Mouse (Mus musculus) kidney, embryonic 16.5 days (tissue): ENCODE results near the gene Leng8. TPM values are rescaled to one million over a fixed set of nuclear protein-coding genes. Genes with fewer than 3 reads are reported as not detected.

Experiments
- polyA plus RNA-seq: library from polyadenylated mRNA; unstranded; fragments of >200 nt; fragmentation: Nextera tagmentation; extraction: Ambion mirVana; gene quantifications from 2 replicates; pipeline ENCODE4 v1.2.1, GENCODE M21; 2015

The Leng8 gene
- polyA plus RNA-seq, 1 experiment from 2014 or later, result 59.7 TPM

Other genes with a start within 250 kb of the Leng8 start
- 0.09 and 0.14 TPM in 2 replicates for gene Gm14548, start 238.9 kb upstream of the Leng8 start, polyA plus RNA-seq
- gene Lilra6, start 221.5 kb upstream of the Leng8 start, polyA plus RNA-seq, result 0.13 and 0.19 TPM in 2 replicates
- 0.90 and 1.4 TPM in 2 replicates for gene Lair1, start 73.8 kb upstream of the Leng8 start, polyA plus RNA-seq
- 2.4 and 2.7 TPM in 2 replicates for gene Ttyh1, start 17.6 kb upstream of the Leng8 start, polyA plus RNA-seq
- gene Leng9, start 13.3 kb downstream of the Leng8 start, polyA plus RNA-seq, result 3.6 and 4.3 TPM in 2 replicates
- gene Cdc42ep5, start 27.8 kb downstream of the Leng8 start, polyA plus RNA-seq, result 36.5 and 43.2 TPM in 2 replicates
- gene Lilra5, start 100.7 kb downstream of the Leng8 start, polyA plus RNA-seq, result not detected in 2 replicates
- gene Ncr1, start 200.7 kb downstream of the Leng8 start, polyA plus RNA-seq, result not detected in 2 replicates